Mouse (Mus musculus) stomach, postnatal 0 days (tissue): ENCODE measurements around the gene Cnot6. TPM values are rescaled to one million over a fixed set of nuclear protein-coding genes. Genes with fewer than 3 reads are reported as not detected.

Experiments
- ATAC-seq: fragments of 200-750 bp; cut with Nextera tagmentation; 2 replicates; pipeline ENCODE4 v1.8.0; 2017; ENCODE audit not compliant: low FRiP score, low TSS enrichment
- DNase-seq: peaks from one replicate; pipeline ENCODE4 v3.0.0-alpha.2; 2016; ENCODE audit warnings: low spot score
- H3K27ac ChIP-seq: fragments of 300-500 bp; sonication (generic); replicated peaks from 2 replicates; pipeline ENCODE4 v1.5.1; 2014; ENCODE audit warnings: mild to moderate bottlenecking, control low read depth
- H3K27me3 ChIP-seq: fragments of 300-500 bp; sonication (generic); 2 replicates; pipeline ENCODE4 v1.6.1; 2014; ENCODE audit warnings: low read length; ENCODE audit not compliant: control insufficient read depth, insufficient read depth
- H3K36me3 ChIP-seq: fragments of 300-500 bp; sonication (generic); 2 replicates; pipeline ENCODE4 v1.6.1; 2014; ENCODE audit warnings: low read length, mixed read lengths; ENCODE audit not compliant: control insufficient read depth, insufficient read depth
- H3K4me1 ChIP-seq: fragments of 300-500 bp; sonication (generic); replicated peaks from 2 replicates; pipeline ENCODE4 v1.6.1; 2014; ENCODE audit warnings: antibody characterized with exemption; ENCODE audit not compliant: control insufficient read depth, insufficient read depth
- H3K4me2 ChIP-seq: fragments of 300-500 bp; sonication (generic); replicated peaks from 2 replicates; pipeline ENCODE4 v1.6.1; 2014; ENCODE audit warnings: low read depth, mild to moderate bottlenecking, control low read depth, moderate library complexity
- H3K4me3 ChIP-seq: fragments of 300-500 bp; sonication (generic); 2 replicates; pipeline ENCODE4 v1.5.1; 2014; ENCODE audit warnings: low read depth, low read length, control low read depth
- H3K9ac ChIP-seq: fragments of 300-500 bp; sonication (generic); 2 replicates; pipeline ENCODE4 v1.6.1; 2014; ENCODE audit warnings: mild to moderate bottlenecking, low read length, control low read depth, mixed read lengths
- H3K9me3 ChIP-seq: fragments of 300-500 bp; sonication (generic); 2 replicates; pipeline ENCODE4 v1.6.1; 2016; ENCODE audit warnings: low read length; ENCODE audit not compliant: control insufficient read depth
- CTCF ChIP-seq: IDR thresholded peaks from 2 replicates; pipeline ENCODE4 v1.5.1; 2016; ENCODE audit warnings: antibody characterized with exemption, low read depth, mild to moderate bottlenecking, moderate library complexity
- EP300 ChIP-seq: optimal IDR thresholded peaks from 2 replicates; pipeline ENCODE3; 2016; ENCODE audit warnings: antibody characterized with exemption
- WGBS: fragments of 180-500 bp; shearing (Covaris S2); extraction: QIAGEN DNeasy Blood & Tissue Kit; methylation state at CpG from one replicate; pipeline ENCODE4 v1.1.7; 2014; 5-methylcytosine and 5-hydroxymethylcytosine counted together
- polyA plus RNA-seq: library from polyadenylated mRNA; unstranded; fragments of >200 nt; fragmentation: Nextera tagmentation; extraction: Ambion mirVana; gene quantifications from 2 replicates; pipeline ENCODE4 v1.2.1, GENCODE M21; 2015

Cnot6 gene
- polyA plus RNA-seq, 1 experiment from 2014 or later: 29.1 TPM

DNA sequence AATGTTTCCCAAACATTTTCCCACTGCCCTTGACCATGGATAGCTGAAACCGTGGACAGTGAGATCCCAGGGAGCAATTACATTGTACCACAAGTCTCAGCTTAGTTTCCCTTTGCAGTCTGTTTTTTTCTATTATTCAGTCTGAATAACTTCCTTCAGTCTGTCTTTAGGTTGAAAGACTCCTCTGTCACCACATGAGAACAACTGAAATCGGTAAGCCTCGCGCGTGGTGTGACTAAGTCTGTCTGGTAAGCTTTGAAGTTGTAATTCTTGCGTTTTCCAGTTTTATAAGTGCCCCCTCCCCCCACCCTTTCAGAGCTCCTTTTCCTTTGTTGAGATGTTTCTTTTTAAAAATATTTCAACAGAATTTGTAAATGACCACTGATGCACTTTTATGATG is 10.2 kb upstream of the Cnot6 start:
- no peaks in the 10 kb centered on the region for H3K36me3 ChIP-seq
- H3K4me3 ChIP-seq: no peak overlapping the region
- no peaks in the 10 kb centered on the region for H3K4me1 ChIP-seq
- TF ChIP-seq EP300 (no peak), CTCF (no peak)
- H3K4me2 ChIP-seq: no peak overlapping the region
- ATAC-seq: no peak
- no peak for DNase-seq
- H3K27ac ChIP-seq: no peak overlapping the region
- no peaks in the 10 kb centered on the region for H3K9me3 ChIP-seq
- H3K9ac ChIP-seq: no peak overlapping the region
- no peaks in the 10 kb centered on the region for H3K27me3 ChIP-seq
- WGBS: 68% methylated on average over 6 of the region's 6 CpGs

DNA sequence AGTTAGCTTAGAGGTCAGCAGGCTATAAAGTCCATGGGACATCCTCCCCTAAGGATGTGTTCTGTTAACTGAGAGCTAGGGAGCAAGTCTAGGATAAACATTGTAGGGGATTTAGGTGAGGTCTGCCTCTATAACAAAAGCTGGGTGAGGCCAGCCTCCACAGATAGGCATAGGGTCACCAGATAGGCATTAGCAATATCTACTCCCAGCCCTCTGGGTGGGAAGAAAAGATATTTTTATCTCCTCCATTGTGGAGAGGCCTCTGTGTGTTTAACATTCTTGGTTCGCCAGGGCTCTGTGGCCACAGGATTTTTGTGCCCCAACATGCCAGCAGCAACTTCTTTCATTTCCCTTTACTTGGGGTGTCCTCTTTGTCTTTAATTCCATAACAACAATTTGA is 8.8 kb upstream of the Cnot6 start:
- Histone ChIP-seq H3K4me1 (no peaks in the 10 kb centered on the region), H3K4me2 (no peak overlapping the region), H3K9me3 (no peaks in the 10 kb centered on the region), H3K4me3 (no peak overlapping the region), H3K27ac (no peak overlapping the region), H3K36me3 (no peaks in the 10 kb centered on the region), H3K9ac (no peak overlapping the region), H3K27me3 (no peaks in the 10 kb centered on the region)
- ATAC-seq (peak; percentile 39; the same call in 1 of the 2 replicates), DNase-seq (no peak)
- 77% methylated on average over 1 of the region's 1 CpGs for WGBS
- TF ChIP-seq EP300 (no peak), CTCF (no peak)

- Histone ChIP-seq H3K9ac (no peak overlapping the region), H3K27ac (no peak overlapping the region), H3K36me3 (no peaks in the 10 kb centered on the region), H3K27me3 (no peaks in the 10 kb centered on the region), H3K4me3 (no peak overlapping the region), H3K4me2 (no peak overlapping the region), H3K9me3 (no peaks in the 10 kb centered on the region), H3K4me1 (no peaks in the 10 kb centered on the region)
- ATAC-seq (no peak), DNase-seq (no peak)
- TF ChIP-seq EP300: no peak
- TF ChIP-seq CTCF: peak; percentile 13; the same call in 1 of the 2 replicates
- 77% methylated on average over 8 of the region's 8 CpGs for WGBS
Measured at GRCm38 (mm10) chr11:49719466-49720151, 7.1 kb upstream of the Cnot6 start.

GRCm38 (mm10) chr11:49713336-49714334 is 1.1 kb upstream of the Cnot6 start:
- Histone ChIP-seq H3K9me3 (no peaks in the 10 kb centered on the region), H3K4me1 (peaks cover 2% of the 10 kb centered on the region; the same call in 1 of the 2 replicates), H3K9ac (peak overlapping the region; percentile 50), H3K36me3 (no peaks in the 10 kb centered on the region), H3K27me3 (no peaks in the 10 kb centered on the region), H3K4me2 (peak overlapping the region; percentile 57), H3K27ac (peak overlapping the region; percentile 87), H3K4me3 (peak overlapping the region; percentile 98)
- ATAC-seq (peak; percentile 61), DNase-seq (peak; percentile 64)
- WGBS: 24% methylated on average over 20 of the region's 20 CpGs
- TF ChIP-seq EP300 (no peak), CTCF (no peak)

DNA sequence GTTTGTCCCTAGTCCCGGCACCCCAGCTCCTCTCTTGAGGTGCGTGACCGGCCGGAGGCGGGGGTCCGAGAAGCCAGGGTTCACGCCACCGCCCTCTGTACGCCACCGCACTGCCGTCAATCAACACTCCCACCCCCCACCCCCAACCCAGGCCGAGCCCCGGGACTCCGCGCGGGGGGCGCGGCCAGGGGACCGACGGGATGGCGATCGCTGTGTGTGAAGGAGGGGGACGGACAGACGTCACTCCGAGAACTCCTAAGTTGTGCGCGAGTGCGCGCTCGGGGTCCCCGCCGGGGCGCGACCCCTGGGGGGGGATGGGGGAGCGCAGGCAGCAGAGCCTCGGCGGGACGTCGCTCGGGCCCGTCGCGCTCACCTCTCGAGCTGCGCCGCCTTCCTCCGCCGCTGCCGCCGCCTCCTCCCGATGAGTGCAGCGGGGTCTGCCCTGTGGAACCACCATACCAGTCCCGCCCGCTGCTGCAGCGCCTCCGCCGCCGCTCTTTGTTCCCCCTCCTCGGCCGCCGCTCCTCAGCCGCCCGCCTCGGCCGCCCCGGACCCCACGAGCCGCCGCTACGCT is 455 bp downstream of the Cnot6 start:
- H3K27ac ChIP-seq: peak overlapping the region; percentile 98
- no peaks in the 10 kb centered on the region for H3K9me3 ChIP-seq
- TF ChIP-seq EP300 (no peak), CTCF (no peak)
- 0% methylated on average over 44 of the region's 70 CpGs for WGBS
- peak overlapping the region; percentile 98 for H3K4me3 ChIP-seq
- ATAC-seq: peak; percentile 53
- peak overlapping the region; percentile 66 for H3K4me2 ChIP-seq
- H3K9ac ChIP-seq: peak overlapping the region; percentile 98
- no peaks in the 10 kb centered on the region for H3K36me3 ChIP-seq
- DNase-seq: peak; percentile 59
- H3K27me3 ChIP-seq: no peaks in the 10 kb centered on the region
- peaks cover 2% of the 10 kb centered on the region; the same call in 1 of the 2 replicates for H3K4me1 ChIP-seq
